11 mouse cellular contexts compared by ENCODE assay signal in genomic region chr13:22007121-22007510, GRCm38 (mm10). TPM values are rescaled to one million over a fixed set of nuclear protein-coding genes. Genes with fewer than 3 reads are reported as not detected.
DNase-seq lines count a peak whose midpoint lies in the region; ATAC-seq and TF ChIP-seq lines count a peak whose summit lies in the region.
"Had no signal": no experiment of that assay in that cellular context is flagged by ENCODE, and none has a peak within 500 bp of the region (broad histone marks: within the 10 kb centered on the region; RNA-seq: fewer than 3 reads in every experiment).

No protein-coding gene starts in this region.

- H3K27me3 ChIP-seq in heart, embryonic 14.5 days (ENCODE audit: control insufficient read depth, insufficient read depth, low read length) = peaks cover 93% of the 10 kb centered on the region
- H3K27me3 ChIP-seq in hindbrain, embryonic 15.5 days = peaks cover 92% of the 10 kb centered on the region
- H3K27me3 ChIP-seq in midbrain, embryonic 14.5 days (ENCODE audit: control insufficient read depth, insufficient read depth, low read length) = peaks cover 95% of the 10 kb centered on the region

- WGBS in heart, embryonic 14.5 days = 4% methylated on average over 18 of the region's 18 CpGs
- WGBS in hindbrain, embryonic 15.5 days = 3% methylated on average over 18 of the region's 18 CpGs
- 2% methylated on average over 18 of the region's 18 CpGs for WGBS in midbrain, embryonic 14.5 days
- WGBS in lung, adult 2 months = 15% methylated on average over 18 of the region's 18 CpGs

- H3K4me3 ChIP-seq in heart, embryonic 14.5 days (ENCODE audit: control insufficient read depth in 1 of 2, insufficient read depth in 1 of 2, low read depth in 1 of 2, low read length in 2 of 2) = peak overlapping the region; percentile 54 to 64; a peak in 3 of 4 replicates
- peak overlapping the region; percentile 27; the same call in 1 of the 2 replicates for H3K4me3 ChIP-seq in cortical plate, adult 2 months (ENCODE audit: insufficient read depth, low read length)
- peak overlapping the region; percentile 45 for H3K4me3 ChIP-seq in hindbrain, embryonic 15.5 days
- H3K4me3 ChIP-seq in midbrain, embryonic 14.5 days (replicated peaks; ENCODE audit: low read depth, low read length) = peak overlapping the region; percentile 36
- no peak overlapping the region for H3K4me3 ChIP-seq in lung, adult 2 months (replicated peaks; ENCODE audit: extremely low read depth, low read depth, low read length)

- intact Hi-C loops in heart, postnatal 10 days (cut with DNase I) = no loop called here

- DNase-seq in heart, postnatal 10 days = no peak
- DNase-seq in midbrain, embryonic 14.5 days = no peak
- no peak for DNase-seq in cerebellum, postnatal 14 days
- DNase-seq in layer of hippocampus, postnatal 36 days = no peak
- no peak for DNase-seq in lung, adult 2 months
- DNase-seq: cerebellum, adult 18-20 months; right cerebral cortex, postnatal 4 days had no signal

- ATAC-seq in heart, embryonic 14.5 days (ENCODE audit: insufficient number of reproducible peaks, insufficient read depth, low FRiP score, low read depth) = no peak
- ATAC-seq in hindbrain, embryonic 15.5 days (ENCODE audit: low FRiP score, low read depth) = peak; percentile 17; the same call in 1 of the 2 replicates
- ATAC-seq in midbrain, embryonic 14.5 days (ENCODE audit: low FRiP score, low TSS enrichment) = no peak

- H3K27ac ChIP-seq in heart, embryonic 14.5 days (replicated peaks in 1 of 2; ENCODE audit: control insufficient read depth in 1 of 2, insufficient read depth in 1 of 2, low read depth in 2 of 2, low read length in 2 of 2) = no peak overlapping the region
- H3K27ac ChIP-seq in cortical plate, adult 2 months (ENCODE audit: insufficient read depth, low read length) = no peak overlapping the region
- no peak overlapping the region for H3K27ac ChIP-seq in hindbrain, embryonic 15.5 days (replicated peaks)
- H3K27ac ChIP-seq in midbrain, embryonic 14.5 days (replicated peaks; ENCODE audit: low read depth, low read length) = no peak overlapping the region

- H3K9me3 ChIP-seq in heart, embryonic 14.5 days (ENCODE audit: control insufficient read depth, low read length) = no peaks in the 10 kb centered on the region
- H3K9me3 ChIP-seq in hindbrain, embryonic 15.5 days = no peaks in the 10 kb centered on the region
- H3K9me3 ChIP-seq in midbrain, embryonic 14.5 days (ENCODE audit: control insufficient read depth, low read length) = no peaks in the 10 kb centered on the region

- H3K36me3 ChIP-seq in heart, embryonic 14.5 days (ENCODE audit: control insufficient read depth, insufficient read depth, low read length) = no peaks in the 10 kb centered on the region
- H3K36me3 ChIP-seq in hindbrain, embryonic 15.5 days = no peaks in the 10 kb centered on the region
- H3K36me3 ChIP-seq in midbrain, embryonic 14.5 days (ENCODE audit: control insufficient read depth, insufficient read depth, low read length) = no peaks in the 10 kb centered on the region

- H3K4me1 ChIP-seq in heart, embryonic 14.5 days (ENCODE audit: control insufficient read depth in 2 of 2, insufficient read depth in 2 of 2, low read length in 2 of 2) = peaks cover 2 to 15% of the 10 kb centered on the region in 2 experiments; a peak in 2 of 4 replicates
- H3K4me1 ChIP-seq in cortical plate, adult 2 months (ENCODE audit: control insufficient read depth, insufficient read depth, low read length) = no peaks in the 10 kb centered on the region
- H3K4me1 ChIP-seq in hindbrain, embryonic 15.5 days (replicated peaks) = peaks cover 16% of the 10 kb centered on the region
- peaks cover 15% of the 10 kb centered on the region; the same call in 1 of the 2 replicates for H3K4me1 ChIP-seq in midbrain, embryonic 14.5 days (ENCODE audit: control insufficient read depth, insufficient read depth, low read length)
- H3K4me1 ChIP-seq in lung, adult 2 months (ENCODE audit: control insufficient read depth, insufficient read depth, low read length) = no peaks in the 10 kb centered on the region

- H3K9ac ChIP-seq in heart, embryonic 14.5 days (ENCODE audit: low read length) = peak overlapping the region; percentile 12; the same call in 1 of the 2 replicates
- no peak overlapping the region for H3K9ac ChIP-seq in hindbrain, embryonic 15.5 days
- no peak overlapping the region for H3K9ac ChIP-seq in midbrain, embryonic 14.5 days (replicated peaks; ENCODE audit: low read length)

- peak overlapping the region; percentile 96 for H3K4me2 ChIP-seq in heart, embryonic 14.5 days (ENCODE audit: low read length)
- peak overlapping the region; percentile 85 for H3K4me2 ChIP-seq in hindbrain, embryonic 15.5 days
- peak overlapping the region; percentile 73 for H3K4me2 ChIP-seq in midbrain, embryonic 14.5 days (ENCODE audit: low read length)

- TF ChIP-seq POLR2A in cortical plate, adult 2 months (IDR thresholded peaks at IDR 0.05; ENCODE audit: extremely low read depth, insufficient read depth, low read length) = no peak
- no peak for TF ChIP-seq POLR2A in lung, adult 2 months (IDR thresholded peaks at IDR 0.05; ENCODE audit: borderline replicate concordance, extremely low read depth, low read depth, low read length)

- no peak for TF ChIP-seq CTCF in cortical plate, adult 2 months (IDR thresholded peaks at IDR 0.05; ENCODE audit: extremely low read depth, insufficient read depth, low read length)
- TF ChIP-seq CTCF in lung, adult 2 months (IDR thresholded peaks at IDR 0.05; ENCODE audit: insufficient read depth, low read length) = no peak

RNA-seq across cellular contexts. Expression of gene Prss16, which starts 2.4 kb away (rescaled TPM):
- 0.88 TPM in 1 of 2 replicates, not detected in the other for polyA plus RNA-seq in heart, embryonic 14.5 days (2014; fragmentation: Nextera tagmentation; extraction: Ambion mirVana)
- total RNA-seq in heart, postnatal 10 days (2021) = not detected
- 1.9 and 2.5 TPM in 2 replicates for polyA plus RNA-seq in cortical plate, adult 2 months (2012; rRNA removed)
- polyA plus RNA-seq in hindbrain, embryonic 15.5 days (2015; fragmentation: Nextera tagmentation; extraction: Ambion mirVana) = 0.14 TPM in 1 of 2 replicates, not detected in the other
- not detected in 2 replicates for polyA plus RNA-seq in midbrain, embryonic 14.5 days (2014; fragmentation: Nextera tagmentation; extraction: Ambion mirVana)
- total RNA-seq in layer of hippocampus, postnatal 36 days (2021) = under 1 TPM; 0.25 to 0.42 TPM
- 0.33 and 0.34 TPM in 2 replicates for polyA plus RNA-seq in lung, adult 2 months (2012; rRNA removed)

RNA-seq across cellular contexts. Expression of gene Pom121l2, which starts 26.1 kb away (rescaled TPM):
- polyA plus RNA-seq in heart, embryonic 14.5 days (2014; fragmentation: Nextera tagmentation; extraction: Ambion mirVana) = not detected in 2 replicates
- not detected for total RNA-seq in heart, postnatal 10 days (2021)
- polyA plus RNA-seq in cortical plate, adult 2 months (2012; rRNA removed) = 0.04 TPM in 1 of 2 replicates, not detected in the other
- 0.08 TPM in 1 of 2 replicates, not detected in the other for polyA plus RNA-seq in hindbrain, embryonic 15.5 days (2015; fragmentation: Nextera tagmentation; extraction: Ambion mirVana)
- polyA plus RNA-seq in midbrain, embryonic 14.5 days (2014; fragmentation: Nextera tagmentation; extraction: Ambion mirVana) = not detected in 2 replicates
- total RNA-seq in layer of hippocampus, postnatal 36 days (2021) = not detected
- not detected in 2 replicates for polyA plus RNA-seq in lung, adult 2 months (2012; rRNA removed)
- total RNA-seq: left cerebral cortex, postnatal 25 days had no signal

RNA-seq across cellular contexts. Expression of gene Hist1h2ah, which starts 28.3 kb away (rescaled TPM):
- polyA plus RNA-seq in heart, embryonic 14.5 days (2014; fragmentation: Nextera tagmentation; extraction: Ambion mirVana) = 2.9 and 6.8 TPM in 2 replicates
- total RNA-seq in heart, postnatal 10 days (2021) = 100 to 1,000 TPM; 181 to 187 TPM
- polyA plus RNA-seq in cortical plate, adult 2 months (2012; rRNA removed) = 0.75 TPM in 1 of 2 replicates, not detected in the other
- 1.7 and 2.2 TPM in 2 replicates for polyA plus RNA-seq in hindbrain, embryonic 15.5 days (2015; fragmentation: Nextera tagmentation; extraction: Ambion mirVana)
- not detected in 2 replicates for polyA plus RNA-seq in midbrain, embryonic 14.5 days (2014; fragmentation: Nextera tagmentation; extraction: Ambion mirVana)
- 10 to 100 TPM; 11.4 to 25.4 TPM for total RNA-seq in layer of hippocampus, postnatal 36 days (2021)
- 0.87 and 1.8 TPM in 2 replicates for polyA plus RNA-seq in lung, adult 2 months (2012; rRNA removed)

RNA-seq across cellular contexts. Expression of gene Hist1h2bk, which starts 28.6 kb away (rescaled TPM):
- 1.9 and 2.3 TPM in 2 replicates for polyA plus RNA-seq in heart, embryonic 14.5 days (2014; fragmentation: Nextera tagmentation; extraction: Ambion mirVana)
- 100 to 1,000 TPM; 213 to 221 TPM for total RNA-seq in heart, postnatal 10 days (2021)
- 0.50 and 0.64 TPM in 2 replicates for polyA plus RNA-seq in cortical plate, adult 2 months (2012; rRNA removed)
- polyA plus RNA-seq in hindbrain, embryonic 15.5 days (2015; fragmentation: Nextera tagmentation; extraction: Ambion mirVana) = 1.2 and 1.5 TPM in 2 replicates
- 0.86 and 1.1 TPM in 2 replicates for polyA plus RNA-seq in midbrain, embryonic 14.5 days (2014; fragmentation: Nextera tagmentation; extraction: Ambion mirVana)
- total RNA-seq in layer of hippocampus, postnatal 36 days (2021) = 10 to 100 TPM; 30.5 to 35.2 TPM
- 0.74 and 3.1 TPM in 2 replicates for polyA plus RNA-seq in lung, adult 2 months (2012; rRNA removed)

RNA-seq across cellular contexts. Expression of gene Hist1h4i, which starts 34.0 kb away (rescaled TPM):
- 8.1 and 9.3 TPM in 2 replicates for polyA plus RNA-seq in heart, embryonic 14.5 days (2014; fragmentation: Nextera tagmentation; extraction: Ambion mirVana)
- 10 to 100 TPM; 70.8 to 71.4 TPM for total RNA-seq in heart, postnatal 10 days (2021)
- polyA plus RNA-seq in cortical plate, adult 2 months (2012; rRNA removed) = 5.7 and 7.9 TPM in 2 replicates
- polyA plus RNA-seq in hindbrain, embryonic 15.5 days (2015; fragmentation: Nextera tagmentation; extraction: Ambion mirVana) = 8.4 and 10.7 TPM in 2 replicates
- polyA plus RNA-seq in midbrain, embryonic 14.5 days (2014; fragmentation: Nextera tagmentation; extraction: Ambion mirVana) = 6.6 and 6.8 TPM in 2 replicates
- total RNA-seq in layer of hippocampus, postnatal 36 days (2021) = 10 to 100 TPM; 72.6 to 72.8 TPM
- polyA plus RNA-seq in lung, adult 2 months (2012; rRNA removed) = 5.1 and 5.2 TPM in 2 replicates
